Mouse (Mus musculus) kidney, postnatal 4 days (tissue): ENCODE data around the gene Ruvbl2.
"Not testable (repeated sequence)": the region's sequence is repeated elsewhere in the genome, so short reads cannot be mapped to it uniquely, and the experiment has no call there.

Experiments
- DNase-seq, 2 experiments: peaks; one replicate each; pipeline ENCODE4 v3.0.0; 2021; ENCODE audit warnings: mixed read lengths in 2 of 2

The Ruvbl2 gene

GRCm38 (mm10) chr7:45396337-45396775 is 41.5 kb downstream of the Ruvbl2 start:
- DNase-seq, result not testable (repeated sequence)

- DNase-seq, result peak; percentile 100
Measured at GRCm38 (mm10) chr7:45395578-45396336, 42.1 kb downstream of the Ruvbl2 start, which contains the start of gene Snrnp70. Gene Snrnp70 (minus strand): TSS chr7:45395742.

- no peak for DNase-seq
Measured at GRCm38 (mm10) chr7:45395129-45395541, 42.8 kb downstream of the Ruvbl2 start.

GRCm38 (mm10) chr7:45386077-45386476 is 51.8 kb downstream of the Ruvbl2 start:
- DNase-seq, result no peak

- no peak for DNase-seq
Measured at GRCm38 (mm10) chr7:45376057-45376456, 61.8 kb downstream of the Ruvbl2 start.

GRCm38 (mm10) chr7:45374620-45375019 is 63.3 kb downstream of the Ruvbl2 start:
- DNase-seq, result no peak

GRCm38 (mm10) chr7:45372371-45372770 is 65.5 kb downstream of the Ruvbl2 start:
- no peak for DNase-seq
